Mouse (Mus musculus) kidney, embryonic 14.5 days (tissue): ENCODE results near the gene Mlip. TPM values are rescaled to one million over a fixed set of nuclear protein-coding genes. Genes with fewer than 3 reads are reported as not detected.

ENCODE experiments used
- ATAC-seq: fragments of 200-750 bp; cut with Nextera tagmentation; 2 replicates; pipeline ENCODE4 v1.8.0; 2017; ENCODE audit warnings: moderate number of reproducible peaks, mild to moderate bottlenecking, moderate TSS enrichment, moderate library complexity; ENCODE audit not compliant: low FRiP score, low TSS enrichment
- H3K27ac ChIP-seq: fragments of 300-500 bp; sonication (generic); 2 replicates; pipeline ENCODE4 v1.5.1; 2014; ENCODE audit warnings: low read depth, mild to moderate bottlenecking, low read length, moderate library complexity, mixed read lengths
- H3K27me3 ChIP-seq: fragments of 300-500 bp; sonication (generic); 2 replicates; pipeline ENCODE4 v1.6.1; 2014; ENCODE audit warnings: mild to moderate bottlenecking, low read length; ENCODE audit not compliant: control insufficient read depth, insufficient read depth
- H3K36me3 ChIP-seq: fragments of 300-500 bp; sonication (generic); 2 replicates; pipeline ENCODE4 v1.6.1; 2014; ENCODE audit warnings: low read length, mixed read lengths; ENCODE audit not compliant: control insufficient read depth, insufficient read depth
- H3K4me1 ChIP-seq: fragments of 300-500 bp; sonication (generic); 2 replicates; pipeline ENCODE4 v1.6.1; 2014; ENCODE audit warnings: low read length, mixed read lengths; ENCODE audit not compliant: control insufficient read depth, insufficient read depth
- H3K4me2 ChIP-seq: fragments of 300-500 bp; sonication (generic); replicated peaks from 2 replicates; pipeline ENCODE4 v1.6.1; 2014; ENCODE audit warnings: low read depth, mild to moderate bottlenecking, low read length
- H3K4me3 ChIP-seq: fragments of 300-500 bp; sonication (generic); 2 replicates; pipeline ENCODE4 v1.5.1; 2014; ENCODE audit warnings: mild to moderate bottlenecking, low read length
- H3K9ac ChIP-seq: fragments of 300-500 bp; sonication (generic); 2 replicates; pipeline ENCODE4 v1.6.1; 2014; ENCODE audit warnings: low read depth, mild to moderate bottlenecking, low read length, moderate library complexity
- H3K9me3 ChIP-seq: fragments of 300-500 bp; sonication (generic); 2 replicates; pipeline ENCODE4 v1.6.1; 2016; ENCODE audit warnings: low read length; ENCODE audit not compliant: control insufficient read depth
- WGBS: fragments of 180-500 bp; shearing (Covaris S2); extraction: QIAGEN DNeasy Blood & Tissue Kit; methylation state at CpG from one replicate; pipeline ENCODE4 v1.1.7; 2014; 5-methylcytosine and 5-hydroxymethylcytosine counted together
- polyA plus RNA-seq: library from polyadenylated mRNA; unstranded; fragments of >200 nt; fragmentation: Nextera tagmentation; extraction: Ambion mirVana; gene quantifications from 2 replicates; pipeline ENCODE4 v1.2.1, GENCODE M21; 2014

Mlip gene
- polyA plus RNA-seq, 1 experiment from 2014 or later, result not detected

GRCm38 (mm10) chr9:77318346-77318745 is 34.4 kb downstream of the Mlip start:
- Histone ChIP-seq H3K9ac (no peak overlapping the region), H3K36me3 (no peaks in the 10 kb centered on the region), H3K4me3 (no peak overlapping the region), H3K4me1 (no peaks in the 10 kb centered on the region), H3K9me3 (no peaks in the 10 kb centered on the region), H3K27me3 (no peaks in the 10 kb centered on the region), H3K27ac (no peak overlapping the region), H3K4me2 (no peak overlapping the region)
- ATAC-seq, result no peak
- 90% methylated on average over 3 of the region's 3 CpGs for WGBS

- ATAC-seq, result no peak
- Histone ChIP-seq H3K27ac (no peak overlapping the region), H3K36me3 (no peaks in the 10 kb centered on the region), H3K9ac (no peak overlapping the region), H3K27me3 (no peaks in the 10 kb centered on the region), H3K4me3 (no peak overlapping the region), H3K4me2 (no peak overlapping the region), H3K4me1 (no peaks in the 10 kb centered on the region), H3K9me3 (no peaks in the 10 kb centered on the region)
- 85% methylated on average over 6 of the region's 6 CpGs for WGBS
These were observed 42.2 kb downstream of the Mlip start for GRCm38 (mm10) chr9:77310548-77310947.

GRCm38 (mm10) chr9:77305417-77305816 is 47.4 kb downstream of the Mlip start:
- Histone ChIP-seq H3K27me3 (no peaks in the 10 kb centered on the region), H3K36me3 (no peaks in the 10 kb centered on the region), H3K4me3 (no peak overlapping the region), H3K9me3 (no peaks in the 10 kb centered on the region), H3K9ac (no peak overlapping the region), H3K4me2 (no peak overlapping the region), H3K4me1 (no peaks in the 10 kb centered on the region), H3K27ac (no peak overlapping the region)
- 76% methylated on average over 2 of the region's 2 CpGs for WGBS
- no peak for ATAC-seq

- 86% methylated on average over 8 of the region's 8 CpGs for WGBS
- H3K9me3 ChIP-seq, result no peaks in the 10 kb centered on the region
- no peak for ATAC-seq
These were observed 50.4 kb downstream of the Mlip start for GRCm38 (mm10) chr9:77302340-77302739.

GRCm38 (mm10) chr9:77287958-77288357 is 64.8 kb downstream of the Mlip start:
- no peak overlapping the region for H3K9ac ChIP-seq
- ATAC-seq, result no peak
- WGBS, result 92% methylated on average over 5 of the region's 5 CpGs
- no peak overlapping the region for H3K4me3 ChIP-seq
- H3K4me1 ChIP-seq, result no peaks in the 10 kb centered on the region
- no peaks in the 10 kb centered on the region for H3K36me3 ChIP-seq
- no peak overlapping the region for H3K4me2 ChIP-seq
- no peaks in the 10 kb centered on the region for H3K9me3 ChIP-seq
- H3K27me3 ChIP-seq, result no peaks in the 10 kb centered on the region
- H3K27ac ChIP-seq, result no peak overlapping the region

More at GRCm38 (mm10) chr9:77302340-77302739, 50.4 kb downstream of the Mlip start:
- no peak overlapping the region for H3K9ac ChIP-seq
- H3K27me3 ChIP-seq, result no peaks in the 10 kb centered on the region
- no peaks in the 10 kb centered on the region for H3K36me3 ChIP-seq
- no peak overlapping the region for H3K27ac ChIP-seq
- H3K4me1 ChIP-seq, result no peaks in the 10 kb centered on the region
- no peak overlapping the region for H3K4me2 ChIP-seq
- no peak overlapping the region for H3K4me3 ChIP-seq

- Histone ChIP-seq H3K4me3 (no peak overlapping the region), H3K4me1 (no peaks in the 10 kb centered on the region), H3K4me2 (no peak overlapping the region), H3K36me3 (no peaks in the 10 kb centered on the region), H3K27me3 (no peaks in the 10 kb centered on the region), H3K27ac (no peak overlapping the region), H3K9me3 (no peaks in the 10 kb centered on the region), H3K9ac (no peak overlapping the region)
- no peak for ATAC-seq
- 75% methylated on average over 5 of the region's 5 CpGs for WGBS
These were observed 73.4 kb downstream of the Mlip start for GRCm38 (mm10) chr9:77279371-77279770.

GRCm38 (mm10) chr9:77278055-77278454 is 74.7 kb downstream of the Mlip start:
- H3K9ac ChIP-seq, result no peak overlapping the region
- WGBS, result 65% methylated on average over 3 of the region's 3 CpGs
- no peak overlapping the region for H3K4me2 ChIP-seq
- H3K4me1 ChIP-seq, result no peaks in the 10 kb centered on the region
- no peak overlapping the region for H3K4me3 ChIP-seq
- H3K27ac ChIP-seq, result no peak overlapping the region
- no peaks in the 10 kb centered on the region for H3K9me3 ChIP-seq
- H3K27me3 ChIP-seq, result no peaks in the 10 kb centered on the region
- no peaks in the 10 kb centered on the region for H3K36me3 ChIP-seq
- no peak for ATAC-seq

- H3K4me3 ChIP-seq, result no peak overlapping the region
- no peaks in the 10 kb centered on the region for H3K36me3 ChIP-seq
- 82% methylated on average over 5 of the region's 5 CpGs for WGBS
- no peaks in the 10 kb centered on the region for H3K9me3 ChIP-seq
- no peaks in the 10 kb centered on the region for H3K27me3 ChIP-seq
- no peak overlapping the region for H3K9ac ChIP-seq
- H3K4me2 ChIP-seq, result no peak overlapping the region
- no peak overlapping the region for H3K27ac ChIP-seq
- no peaks in the 10 kb centered on the region for H3K4me1 ChIP-seq
- ATAC-seq, result no peak
These were observed 75.5 kb downstream of the Mlip start for GRCm38 (mm10) chr9:77277270-77277669.

- Histone ChIP-seq H3K9ac (no peak overlapping the region), H3K27ac (no peak overlapping the region), H3K9me3 (no peaks in the 10 kb centered on the region), H3K4me3 (no peak overlapping the region), H3K4me2 (no peak overlapping the region), H3K27me3 (no peaks in the 10 kb centered on the region), H3K4me1 (no peaks in the 10 kb centered on the region), H3K36me3 (no peaks in the 10 kb centered on the region)
- no peak for ATAC-seq
- WGBS, result 69% methylated on average over 5 of the region's 5 CpGs
These were observed 76.2 kb downstream of the Mlip start for GRCm38 (mm10) chr9:77276451-77277154.
